Mouse (Mus musculus) embryo, embryonic 11.5 days (tissue): ENCODE measurements around the gene M6pr.

Source experiments
- DNase-seq: peaks from one replicate; pipeline ENCODE4 v3.0.0-alpha.2; 2012; ENCODE audit warnings: low read depth, low spot score

Gene M6pr

GRCm38 (mm10) chr6:122308505-122309393 is at the start of gene M6pr:
M6pr (plus strand) TSS chr6:122308720.
- DNase-seq, result peak; percentile 93

- no peak for DNase-seq
These were observed 46.0 kb upstream of the M6pr start for GRCm38 (mm10) chr6:122262543-122262942.

DNA sequence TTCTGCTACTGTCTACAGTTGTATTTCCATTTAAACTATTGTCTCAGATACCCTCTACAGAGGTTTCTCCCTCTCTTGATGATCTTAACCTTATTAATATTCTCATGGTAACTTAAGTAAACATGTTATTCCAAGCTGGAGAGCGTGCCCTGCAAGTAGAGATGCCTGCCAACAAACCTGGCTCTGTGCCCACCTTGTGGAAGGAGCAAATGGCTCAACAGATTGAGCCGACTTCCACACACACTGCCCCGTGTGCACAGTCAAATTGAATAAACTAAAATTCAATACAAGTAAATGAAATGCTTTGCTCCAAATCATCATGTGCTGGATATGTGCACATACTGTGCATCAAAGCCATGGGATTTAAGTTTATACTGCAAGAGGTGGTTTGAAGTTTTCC is 40.0 kb upstream of the M6pr start:
- no peak for DNase-seq

GRCm38 (mm10) chr6:122269170-122269569 is 39.4 kb upstream of the M6pr start:
- no peak for DNase-seq

DNA sequence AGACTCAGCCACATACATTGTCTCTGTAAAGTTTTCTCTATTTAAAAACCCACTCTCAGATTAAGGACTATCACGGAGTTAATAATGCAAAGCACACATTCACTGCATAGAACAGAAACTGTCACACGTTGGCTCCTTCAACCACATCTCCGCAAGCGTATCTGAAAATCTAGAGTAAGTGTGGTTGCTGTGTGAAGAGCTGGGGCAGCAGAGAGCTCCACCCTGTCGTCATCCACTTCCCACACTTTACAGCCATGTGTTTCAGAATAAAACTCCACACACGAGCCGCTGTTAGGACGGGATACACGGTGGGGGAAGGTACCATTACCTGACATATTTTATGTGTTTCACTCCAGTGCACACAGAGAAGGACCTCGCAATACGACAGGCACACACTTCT is 38.4 kb upstream of the M6pr start:
- DNase-seq, result no peak

- no peak for DNase-seq
These were observed 34.0 kb upstream of the M6pr start for GRCm38 (mm10) chr6:122274546-122274945.

- DNase-seq, result no peak
These were observed 32.0 kb upstream of the M6pr start for GRCm38 (mm10) chr6:122276565-122276964.

- DNase-seq, result no peak
These were observed 25.7 kb upstream of the M6pr start, which contains the start of gene Klrg1 for GRCm38 (mm10) chr6:122282782-122283181. Klrg1 (minus strand) TSS chr6:122282882.

GRCm38 (mm10) chr6:122283429-122283828 is 25.1 kb upstream of the M6pr start:
- no peak for DNase-seq

GRCm38 (mm10) chr6:122284304-122284703 is 24.2 kb upstream of the M6pr start:
- DNase-seq, result no peak

DNA sequence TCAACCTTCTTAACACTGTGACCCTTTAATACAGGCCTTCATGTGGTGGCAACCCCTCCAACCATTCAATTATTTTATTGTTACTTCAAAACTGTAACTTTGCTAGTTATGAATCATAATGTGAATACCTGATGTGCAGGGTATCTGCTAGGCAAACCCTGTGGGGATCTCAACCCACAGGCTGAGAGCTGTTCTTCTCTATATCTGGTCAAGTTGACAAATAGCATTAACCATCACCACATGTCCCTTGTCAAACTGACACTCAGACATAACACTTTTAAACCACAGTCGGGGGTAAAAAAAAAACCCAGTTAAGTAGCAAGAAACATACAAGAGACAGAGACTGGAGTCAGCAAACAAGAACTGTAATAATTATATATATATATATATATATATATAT is 23.7 kb upstream of the M6pr start:
- no peak for DNase-seq

- no peak for DNase-seq
These were observed 20.3 kb upstream of the M6pr start for GRCm38 (mm10) chr6:122288263-122288662.

DNA sequence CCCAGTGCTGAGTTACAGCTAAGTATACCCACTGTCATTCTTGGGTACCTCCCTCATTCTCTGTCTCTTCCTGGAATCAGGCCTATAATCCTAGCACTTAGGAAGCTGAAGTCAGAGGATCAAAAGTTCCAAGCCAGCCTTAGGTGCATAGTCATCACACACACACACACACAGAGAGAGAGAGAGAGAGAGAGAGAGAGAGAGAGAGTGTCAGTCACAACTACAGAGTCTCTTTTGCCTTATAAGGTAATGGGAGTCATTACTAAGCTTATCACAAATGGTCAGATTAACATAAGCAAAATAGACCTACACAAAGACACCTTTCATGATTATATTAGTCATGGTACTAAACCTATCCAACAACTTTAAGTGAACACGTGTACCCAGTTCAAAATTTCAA is 19.2 kb upstream of the M6pr start:
- DNase-seq, result no peak

GRCm38 (mm10) chr6:122290253-122290652 is 18.3 kb upstream of the M6pr start:
- DNase-seq, result no peak

GRCm38 (mm10) chr6:122291264-122291663 is 17.3 kb upstream of the M6pr start:
- no peak for DNase-seq

GRCm38 (mm10) chr6:122291735-122292134 is 16.8 kb upstream of the M6pr start:
- DNase-seq, result no peak

DNA sequence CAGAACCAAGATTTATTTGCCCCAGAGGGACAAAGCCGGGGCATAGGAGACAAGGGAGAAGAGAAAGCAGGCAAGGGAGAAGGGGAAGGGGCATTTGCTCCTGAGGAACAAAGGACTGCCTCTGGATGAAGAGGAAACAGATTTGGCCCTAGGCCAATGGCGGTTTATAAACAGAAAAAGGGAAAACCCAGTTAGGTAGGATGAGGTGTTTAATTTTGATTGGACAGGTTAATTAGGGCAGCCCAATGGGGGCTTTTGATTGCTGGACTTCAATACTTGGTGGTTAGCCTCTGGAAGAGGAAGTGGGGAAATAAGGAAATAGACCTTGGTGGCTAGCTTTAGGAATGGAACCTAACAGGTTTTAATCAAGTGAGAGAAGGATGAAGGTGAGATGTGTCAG is 16.3 kb upstream of the M6pr start:
- DNase-seq, result no peak

GRCm38 (mm10) chr6:122293121-122293520 is 15.4 kb upstream of the M6pr start:
- DNase-seq, result no peak

- DNase-seq, result no peak
These were observed 14.7 kb upstream of the M6pr start for GRCm38 (mm10) chr6:122293796-122294195.

DNA sequence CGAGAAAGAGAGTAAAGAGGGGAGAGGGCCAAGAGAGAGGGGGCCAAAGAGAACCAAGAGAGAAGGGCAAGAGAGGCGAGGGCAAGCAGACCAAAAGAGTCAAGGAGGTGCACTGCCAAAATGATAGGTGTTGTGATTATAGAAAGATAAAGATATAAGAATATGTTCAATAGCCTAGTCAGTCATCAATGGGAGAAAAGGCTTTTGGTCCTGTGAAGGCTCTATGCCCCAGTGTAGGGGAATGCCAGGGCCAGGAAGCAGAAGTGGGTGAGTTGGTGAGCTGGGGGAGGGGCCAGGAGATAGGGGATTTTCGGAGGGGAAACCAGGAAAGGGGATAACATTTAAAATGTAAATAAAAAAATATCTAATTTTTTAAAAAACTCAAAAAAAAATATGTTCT is 14.2 kb upstream of the M6pr start:
- DNase-seq, result no peak

GRCm38 (mm10) chr6:122295242-122295641 is 13.3 kb upstream of the M6pr start:
- DNase-seq, result no peak

- no peak for DNase-seq
These were observed 11.6 kb upstream of the M6pr start for GRCm38 (mm10) chr6:122296918-122297278.
